ENCODE assay signal across 7 mouse cellular contexts in genomic region chr6:122485401-122486296, GRCm38 (mm10). TPM values are rescaled to one million over a fixed set of nuclear protein-coding genes. Genes with fewer than 3 reads are reported as not detected.
DNase-seq lines count a peak whose midpoint lies in the region; ATAC-seq and TF ChIP-seq lines count a peak whose summit lies in the region.

No protein-coding gene starts in this region.

- no peaks in the 10 kb centered on the region for H3K27me3 ChIP-seq in forebrain, embryonic 12.5 days
- no peaks in the 10 kb centered on the region for H3K27me3 ChIP-seq in midbrain, embryonic 14.5 days (ENCODE audit: control insufficient read depth, insufficient read depth, low read length)

- H3K9ac ChIP-seq in forebrain, embryonic 12.5 days = peak overlapping the region; percentile 87
- H3K9ac ChIP-seq in midbrain, embryonic 14.5 days (replicated peaks; ENCODE audit: low read length) = peak overlapping the region; percentile 92

- TF ChIP-seq CTCF in brain, embryonic 14.5 days (IDR thresholded peaks at IDR 0.05; ENCODE audit: borderline replicate concordance, extremely low read depth, insufficient read depth, insufficient read length) = no peak

- WGBS in forebrain, embryonic 12.5 days = 3% methylated on average over 21 of the region's 91 CpGs
- WGBS in midbrain, embryonic 14.5 days = 2% methylated on average over 69 of the region's 91 CpGs

- peak; percentile 19 to 45 for DNase-seq in left cerebral cortex, adult 18-20 months (ENCODE audit: low spot score in 2 of 2)
- DNase-seq in left cerebral cortex, adult 11 months (ENCODE audit: low spot score) = no peak
- peak; percentile 73 for DNase-seq in brain, embryonic 14.5 days (ENCODE audit: low read depth)
- DNase-seq in layer of hippocampus, postnatal 14 days (ENCODE audit: low spot score in 2 of 2) = peak; percentile 36
- peak; percentile 72 for DNase-seq in midbrain, embryonic 14.5 days
- DNase-seq in thymus, postnatal 4 days = peak; percentile 33

- peak; percentile 66 for ATAC-seq in forebrain, embryonic 12.5 days (ENCODE audit: low FRiP score)
- ATAC-seq in midbrain, embryonic 14.5 days (ENCODE audit: low FRiP score, low TSS enrichment) = peak; percentile 77

- peak overlapping the region; percentile 76 for H3K4me3 ChIP-seq in forebrain, embryonic 12.5 days (replicated peaks)
- H3K4me3 ChIP-seq in midbrain, embryonic 14.5 days (replicated peaks; ENCODE audit: low read depth, low read length) = peak overlapping the region; percentile 66

- no peaks in the 10 kb centered on the region for H3K36me3 ChIP-seq in forebrain, embryonic 12.5 days (replicated peaks)
- H3K36me3 ChIP-seq in midbrain, embryonic 14.5 days (ENCODE audit: control insufficient read depth, insufficient read depth, low read length) = no peaks in the 10 kb centered on the region

- TF ChIP-seq POLR2A in brain, embryonic 14.5 days (IDR thresholded peaks at IDR 0.05; ENCODE audit: borderline replicate concordance, extremely low read depth, insufficient read depth, insufficient read length, poor library complexity, severe bottlenecking) = no peak

- H3K9me3 ChIP-seq in forebrain, embryonic 12.5 days = no peaks in the 10 kb centered on the region
- H3K9me3 ChIP-seq in midbrain, embryonic 14.5 days (ENCODE audit: control insufficient read depth, low read length) = no peaks in the 10 kb centered on the region

- peak overlapping the region; percentile 92 for H3K27ac ChIP-seq in forebrain, embryonic 12.5 days
- H3K27ac ChIP-seq in midbrain, embryonic 14.5 days (replicated peaks; ENCODE audit: low read depth, low read length) = peak overlapping the region; percentile 99

- H3K4me2 ChIP-seq in forebrain, embryonic 12.5 days = peak overlapping the region; percentile 48
- H3K4me2 ChIP-seq in midbrain, embryonic 14.5 days (ENCODE audit: low read length) = peak overlapping the region; percentile 62

- peaks cover 16% of the 10 kb centered on the region for H3K4me1 ChIP-seq in forebrain, embryonic 12.5 days
- H3K4me1 ChIP-seq in midbrain, embryonic 14.5 days (ENCODE audit: control insufficient read depth, insufficient read depth, low read length) = peaks cover 20% of the 10 kb centered on the region

RNA-seq across cellular contexts. Expression of gene Rimklb, which starts 12.9 kb away (rescaled TPM):
- 10 to 100 TPM; 56.3 to 59.9 TPM for total RNA-seq in left cerebral cortex, adult 18-20 months (2021)
- polyA plus RNA-seq in brain, embryonic 14.5 days (2012; rRNA removed) = 115 and 127 TPM in 2 replicates
- 81.6 and 84.6 TPM in 2 replicates for polyA plus RNA-seq in forebrain, embryonic 12.5 days (2016; fragmentation: Nextera tagmentation; extraction: Ambion mirVana)
- total RNA-seq in layer of hippocampus, postnatal 14 days (2021) = 100 to 1,000 TPM; 145 to 150 TPM
- 109 and 133 TPM in 2 replicates for polyA plus RNA-seq in midbrain, embryonic 14.5 days (2014; fragmentation: Nextera tagmentation; extraction: Ambion mirVana)

RNA-seq across cellular contexts. Expression of gene Mfap5, which starts 20.0 kb away (rescaled TPM):
- total RNA-seq in left cerebral cortex, adult 18-20 months (2021) = under 1 TPM; 0.40 to 0.96 TPM
- polyA plus RNA-seq in brain, embryonic 14.5 days (2012; rRNA removed) = 2.0 TPM in 2 replicates
- 0.51 and 0.75 TPM in 2 replicates for polyA plus RNA-seq in forebrain, embryonic 12.5 days (2016; fragmentation: Nextera tagmentation; extraction: Ambion mirVana)
- total RNA-seq in layer of hippocampus, postnatal 14 days (2021) = 1 to 10 TPM; 1.1 to 2.1 TPM
- polyA plus RNA-seq in midbrain, embryonic 14.5 days (2014; fragmentation: Nextera tagmentation; extraction: Ambion mirVana) = 1.0 and 1.6 TPM in 2 replicates
